Mouse (Mus musculus): ENCODE data around the gene Gopc. TPM values are rescaled to one million over a fixed set of nuclear protein-coding genes. Genes with fewer than 3 reads are reported as not detected.

Gopc gene
- polyA plus RNA-seq (2012; rRNA removed; ENCODE audit: low replicate concordance): 1.2 and 2.3 TPM in 2 replicates

GRCm38 (mm10) chr10:52381845-52382591 is at the start of gene Gopc:
Gene Gopc (minus strand): TSS chr10:52382124.

GRCm38 (mm10) chr10:52417299-52417997 is 35.5 kb upstream of the Gopc start, which contains the start of gene Nus1:
Gene Nus1 (plus strand): TSS chr10:52417547.

GRCm38 (mm10) chr10:52388922-52389430 is 7.1 kb upstream of the Gopc start, which contains the start of gene Nepn:
Gene Nepn (plus strand): TSS chr10:52388972.

GRCm38 (mm10) chr10:52358467-52358866 is 23.5 kb downstream of the Gopc start, which contains the start of gene Gm26741:
Gene Gm26741 (plus strand): TSS chr10:52358767.

Other genes with a start within 250 kb of the Gopc start
- gene Ros1, start 186.9 kb downstream of the Gopc start, polyA plus RNA-seq (2012; rRNA removed; ENCODE audit: low replicate concordance): 0.04 and 0.25 TPM in 2 replicates
- 19.1 and 19.9 TPM in 2 replicates for gene Dcbld1, start 148.5 kb downstream of the Gopc start, polyA plus RNA-seq (2012; rRNA removed; ENCODE audit: low replicate concordance)
- not detected in 2 replicates for gene Gm26741, start 23.4 kb downstream of the Gopc start, polyA plus RNA-seq (2012; rRNA removed; ENCODE audit: low replicate concordance)
- not detected in 2 replicates for gene Nepn, start 6.8 kb upstream of the Gopc start, polyA plus RNA-seq (2012; rRNA removed; ENCODE audit: low replicate concordance)
- gene Nus1, start 35.4 kb upstream of the Gopc start, polyA plus RNA-seq (2012; rRNA removed; ENCODE audit: low replicate concordance): 21.6 and 38.1 TPM in 2 replicates

All from duodenum, adult 2 months (tissue).